Mouse (Mus musculus): ENCODE results near the gene Trim3. TPM values are rescaled to one million over a fixed set of nuclear protein-coding genes. Genes with fewer than 3 reads are reported as not detected.

The Trim3 gene
- total RNA-seq (2021): 10 to 100 TPM; 20.5 to 23.0 TPM
- polyA plus RNA-seq (2012; rRNA removed): 39.8 and 41.1 TPM in 2 replicates
- long read RNA-seq, transcript Trim3-202 (12 exons, 2,841 nt): major isoform, 15 of 24 reads
- long read RNA-seq, partial matches to known transcripts: 5 of 24 reads
- long read RNA-seq, other reads (novel, unspliced or antisense): 2 of 24 reads

- Histone ChIP-seq H3K27me3 (ENCODE audit: control insufficient read depth, insufficient read depth, low read length) (no peaks in the 10 kb centered on the region), H3K4me3 (peak within 1 kb of the TSS; percentile 90), H3K36me3 (ENCODE audit: control insufficient read depth, insufficient read depth, low read length) (peaks cover 2% of the 10 kb centered on the region; the same call in 1 of the 2 replicates), H3K27ac (peak within 1 kb of the TSS; percentile 92), H3K4me1 (ENCODE audit: control insufficient read depth, insufficient read depth, low read length) (peaks cover 8% of the 10 kb centered on the region), H3K79me2 (replicated peaks; ENCODE audit: control insufficient read depth, insufficient read depth, low read length) (no peaks in the 10 kb centered on the region; the same call in 1 of the 2 replicates), H3K9ac (ENCODE audit: low read depth, low read length) (peak within 1 kb of the TSS; percentile 99)
- intact Hi-C loops (cut with DNase I): loop anchor here (2.0 kb wide), 1 partner anchor 104 kb away; the partner anchor contains the start of genes Ilk and Rrp8
- TF ChIP-seq EP300 (IDR thresholded peaks at IDR 0.05; ENCODE audit: insufficient read depth, low read depth, low read length) (no peak), POLR2A (IDR thresholded peaks at IDR 0.05; ENCODE audit: insufficient read depth, low read depth, low read length) (peak; percentile 80; the same call in 1 of the 2 replicates), CTCF (IDR thresholded peaks at IDR 0.05) (no peak)
- 1% methylated on average over 57 of the region's 71 CpGs for WGBS
- DNase-seq: peak; percentile 93 to 96
These were observed at the start of gene Trim3 for GRCm38 (mm10) chr7:105633127-105633800. Trim3 (minus strand) TSS chr7:105633571.

DNA sequence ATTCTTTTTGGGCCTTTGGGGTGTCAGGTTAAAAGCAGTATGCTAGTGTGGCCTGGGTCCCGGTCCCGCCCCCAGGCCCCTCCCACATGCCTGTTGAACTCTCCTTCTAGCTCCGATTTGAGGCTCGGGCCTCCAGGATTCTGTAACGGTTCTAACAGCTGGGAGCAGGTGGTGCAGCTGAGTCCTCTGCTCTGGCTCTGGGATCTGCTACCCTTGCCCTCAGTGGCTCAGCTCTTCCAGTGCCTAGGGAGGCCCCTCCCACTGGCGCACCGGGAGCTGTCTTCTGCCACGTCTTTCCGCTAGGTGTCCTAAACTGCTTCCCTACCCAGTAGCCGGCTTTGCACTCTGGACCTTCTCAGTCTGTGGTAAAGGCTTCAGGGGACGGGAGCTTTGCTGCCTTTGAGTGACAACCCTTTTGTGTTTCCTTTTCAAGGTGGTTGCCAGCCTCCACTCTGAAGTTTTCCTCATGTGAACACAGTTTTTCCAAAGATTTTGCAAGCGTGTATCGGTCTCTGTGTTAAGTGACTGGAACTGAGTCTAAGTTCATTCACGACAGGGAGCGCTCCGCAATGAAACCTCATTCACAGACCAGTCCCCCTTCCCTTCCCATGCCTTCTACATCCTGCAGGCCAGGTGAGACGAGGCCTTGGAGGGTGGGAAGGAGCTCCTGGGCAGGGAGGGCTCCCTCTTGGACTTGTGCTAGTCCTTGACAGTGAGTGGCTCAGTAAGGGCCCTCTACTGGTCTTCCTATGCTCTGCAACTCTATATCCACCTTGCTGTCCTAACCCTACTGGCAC, 17.5 kb upstream of the Trim3 start, which contains the start of gene Dnhd1:
Dnhd1 (plus strand) TSS at position 189 of the 797 bp plus-strand sequence.
- Histone ChIP-seq H3K4me3 (peak within 1 kb of the TSS; percentile 42), H3K27me3 (ENCODE audit: control insufficient read depth, insufficient read depth, low read length) (no peaks in the 10 kb centered on the region), H3K27ac (peak within 1 kb of the TSS; percentile 79), H3K4me1 (ENCODE audit: control insufficient read depth, insufficient read depth, low read length) (no peaks in the 10 kb centered on the region), H3K36me3 (ENCODE audit: control insufficient read depth, insufficient read depth, low read length) (no peaks in the 10 kb centered on the region), H3K79me2 (replicated peaks; ENCODE audit: control insufficient read depth, insufficient read depth, low read length) (no peaks in the 10 kb centered on the region), H3K9ac (ENCODE audit: low read depth, low read length) (peak within 1 kb of the TSS; percentile 74)
- peak; percentile 83 to 85 for DNase-seq
- TF ChIP-seq POLR2A (IDR thresholded peaks at IDR 0.05; ENCODE audit: insufficient read depth, low read depth, low read length): 0 out of 2 replicates have a peak, but pooled peaks have one; percentile 37
- TF ChIP-seq EP300 (IDR thresholded peaks at IDR 0.05; ENCODE audit: insufficient read depth, low read depth, low read length): 0 out of 2 replicates have a peak, but pooled peaks have one; percentile 5
- TF ChIP-seq CTCF (IDR thresholded peaks at IDR 0.05): peak; percentile 54
- intact Hi-C loops (cut with DNase I): loop anchor here (2.0 kb wide), 1 partner anchor 70 kb away; the partner anchor contains the start of gene Apbb1
- 2% methylated on average over 17 of the region's 17 CpGs for WGBS

DNA sequence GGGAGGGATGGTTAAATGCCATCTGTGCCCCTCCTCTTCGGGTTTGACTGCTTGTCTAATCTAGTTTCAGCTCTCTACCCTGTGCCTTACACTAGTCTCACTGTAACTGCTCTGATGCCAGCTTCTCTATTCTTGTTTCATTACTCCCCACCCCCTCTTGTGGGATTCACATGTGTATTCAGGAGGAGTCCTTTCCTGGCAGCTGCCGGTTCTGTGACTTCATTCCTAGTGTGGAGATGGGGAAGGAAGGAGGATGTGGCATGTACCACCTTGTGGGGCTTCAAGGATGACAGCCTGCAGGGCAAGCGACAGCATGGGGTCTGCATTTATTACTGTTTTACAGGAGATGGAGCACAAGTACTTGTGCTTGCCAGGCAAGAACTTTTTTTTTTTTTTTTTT, 8.6 kb upstream of the Trim3 start:
- 27% methylated on average over 3 of the region's 3 CpGs for WGBS
- H3K79me2 ChIP-seq (replicated peaks; ENCODE audit: control insufficient read depth, insufficient read depth, low read length): no peaks in the 10 kb centered on the region
- H3K27ac ChIP-seq: peak overlapping the region; percentile 48
- no peak for TF ChIP-seq EP300 (IDR thresholded peaks at IDR 0.05; ENCODE audit: insufficient read depth, low read depth, low read length)
- no peak for TF ChIP-seq CTCF (IDR thresholded peaks at IDR 0.05)
- TF ChIP-seq POLR2A (IDR thresholded peaks at IDR 0.05; ENCODE audit: insufficient read depth, low read depth, low read length): no peak
- intact Hi-C loops (cut with DNase I): loop anchor here (5.0 kb wide), 3 partner anchors 90 to 170 kb away; partner anchors contain the start of genes Mrpl17 and Smpd1
- peaks cover 10% of the 10 kb centered on the region for H3K36me3 ChIP-seq (ENCODE audit: control insufficient read depth, insufficient read depth, low read length)
- H3K4me1 ChIP-seq (ENCODE audit: control insufficient read depth, insufficient read depth, low read length): peaks cover 10% of the 10 kb centered on the region
- no peaks in the 10 kb centered on the region for H3K27me3 ChIP-seq (ENCODE audit: control insufficient read depth, insufficient read depth, low read length)
- no peak overlapping the region; the same call in 1 of the 2 replicates for H3K4me3 ChIP-seq
- H3K9ac ChIP-seq (ENCODE audit: low read depth, low read length): no peak overlapping the region
- no peak for DNase-seq

DNA sequence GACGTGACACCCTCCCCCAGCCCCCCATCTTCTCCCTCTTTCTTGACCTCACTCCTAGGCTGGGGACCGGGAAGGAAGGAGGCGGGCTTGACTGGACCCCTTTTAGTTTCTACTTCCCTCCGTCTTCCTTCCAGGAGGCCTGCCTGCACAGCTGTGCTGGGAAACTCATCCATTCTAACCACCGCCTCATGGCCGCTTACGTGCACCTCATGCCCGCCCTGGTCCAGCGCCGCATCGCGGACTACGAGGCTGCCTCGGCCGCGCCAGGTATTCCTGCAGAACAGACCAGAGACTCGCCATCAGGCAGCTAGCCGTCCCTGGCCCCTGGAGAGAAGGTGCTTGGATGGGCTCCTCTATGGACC, 7.5 kb upstream of the Trim3 start:
- Histone ChIP-seq H3K36me3 (ENCODE audit: control insufficient read depth, insufficient read depth, low read length) (peaks cover 10% of the 10 kb centered on the region), H3K4me1 (ENCODE audit: control insufficient read depth, insufficient read depth, low read length) (peaks cover 10% of the 10 kb centered on the region), H3K9ac (ENCODE audit: low read depth, low read length) (peak overlapping the region; percentile 80), H3K79me2 (replicated peaks; ENCODE audit: control insufficient read depth, insufficient read depth, low read length) (no peaks in the 10 kb centered on the region), H3K27me3 (ENCODE audit: control insufficient read depth, insufficient read depth, low read length) (no peaks in the 10 kb centered on the region), H3K27ac (peak overlapping the region; percentile 91), H3K4me3 (peak overlapping the region; percentile 68)
- intact Hi-C loops (cut with DNase I): loop anchor here (5.0 kb wide), 3 partner anchors 89 to 171 kb away; partner anchors contain the start of genes Mrpl17 and Smpd1
- no peak for DNase-seq
- TF ChIP-seq POLR2A (IDR thresholded peaks at IDR 0.05; ENCODE audit: insufficient read depth, low read depth, low read length): no peak
- TF ChIP-seq EP300 (IDR thresholded peaks at IDR 0.05; ENCODE audit: insufficient read depth, low read depth, low read length): no peak
- TF ChIP-seq CTCF (IDR thresholded peaks at IDR 0.05): no peak
- under 1% methylated on average over 18 of the region's 18 CpGs for WGBS

DNA sequence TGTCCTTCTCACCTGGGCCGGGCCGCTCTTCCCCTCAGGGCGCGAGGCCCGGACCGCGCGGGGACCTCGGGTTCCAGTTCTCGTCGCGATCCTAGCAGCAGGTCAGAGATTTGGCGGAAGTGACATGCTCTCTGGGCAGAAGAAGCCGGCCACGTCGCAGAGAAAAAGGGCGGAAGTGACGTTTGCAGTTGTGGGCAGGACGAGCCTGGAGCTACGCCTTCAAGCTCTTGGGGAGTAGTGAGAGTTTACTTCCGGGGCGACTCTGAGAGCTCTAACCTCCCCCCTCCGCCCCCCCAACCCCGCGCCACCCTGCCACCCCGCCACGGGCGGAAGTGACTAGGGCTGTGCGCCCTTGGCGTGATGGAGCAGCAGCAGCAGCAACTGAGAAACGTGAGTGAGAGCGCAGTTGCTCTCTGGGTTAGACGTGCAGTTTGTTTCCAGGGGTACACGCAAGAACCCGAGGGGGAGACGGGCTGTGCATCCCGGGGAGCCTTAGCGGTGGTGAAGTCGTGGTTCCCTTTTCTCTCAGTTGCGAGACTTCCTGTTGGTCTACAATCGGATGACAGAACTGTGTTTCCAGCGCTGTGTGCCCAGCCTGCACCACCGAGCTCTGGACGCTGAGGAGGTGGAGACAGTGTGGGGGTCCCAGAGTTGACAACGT, 7.0 kb upstream of the Trim3 start, which contains the start of the genes Arfip2 and Gm45799:
Arfip2 (minus strand) TSS at position 184 of the 661 bp plus-strand sequence.
Gm45799 (plus strand) TSS at position 320 of the 661 bp plus-strand sequence.
- Histone ChIP-seq H3K9ac (ENCODE audit: low read depth, low read length) (peak within 1 kb of the TSS; percentile 83), H3K36me3 (ENCODE audit: control insufficient read depth, insufficient read depth, low read length) (peaks cover 10% of the 10 kb centered on the region), H3K27ac (peak within 1 kb of the TSS; percentile 91), H3K27me3 (ENCODE audit: control insufficient read depth, insufficient read depth, low read length) (no peaks in the 10 kb centered on the region), H3K4me1 (ENCODE audit: control insufficient read depth, insufficient read depth, low read length) (peaks cover 10% of the 10 kb centered on the region), H3K79me2 (replicated peaks; ENCODE audit: control insufficient read depth, insufficient read depth, low read length) (no peaks in the 10 kb centered on the region), H3K4me3 (peak within 1 kb of the TSS; percentile 68)
- WGBS: under 1% methylated on average over 45 of the region's 45 CpGs
- peak; percentile 96 for DNase-seq
- intact Hi-C loops (cut with DNase I): loop anchor here (5.0 kb wide), 3 partner anchors 88 to 172 kb away; partner anchors contain the start of genes Mrpl17 and Smpd1
- no peak for TF ChIP-seq EP300 (IDR thresholded peaks at IDR 0.05; ENCODE audit: insufficient read depth, low read depth, low read length)
- TF ChIP-seq CTCF (IDR thresholded peaks at IDR 0.05): no peak
- peak; percentile 91 for TF ChIP-seq POLR2A (IDR thresholded peaks at IDR 0.05; ENCODE audit: insufficient read depth, low read depth, low read length)

Data from heart, adult 2 months (tissue).